Mouse (Mus musculus): Measurements from ENCODE around the gene Dnaja3. TPM values are rescaled to one million over a fixed set of nuclear protein-coding genes. Genes with fewer than 3 reads are reported as not detected.

The Dnaja3 gene
- polyA plus RNA-seq, 1 experiment from 2014 or later: 73.1 TPM

- H3K4me3 ChIP-seq (replicated peaks; ENCODE audit: low read length): no peak overlapping the region
- peak overlapping the region; percentile 18; the same call in 1 of the 2 replicates for H3K4me2 ChIP-seq (ENCODE audit: low read depth, low read length)
- H3K9ac ChIP-seq (ENCODE audit: low read length): 0 out of 2 replicates have a peak overlapping the region, but pooled peaks have one; percentile 22
- peak; percentile 12; the same call in 1 of the 2 replicates for ATAC-seq (ENCODE audit: insufficient read depth, low FRiP score)
- H3K36me3 ChIP-seq (ENCODE audit: control insufficient read depth, insufficient read depth, low read length): 0 out of 2 replicates have a peak, but pooled peaks cover 5% of the 10 kb centered on the region
- H3K27ac ChIP-seq (ENCODE audit: low read length): peak overlapping the region; percentile 97
- no peaks in the 10 kb centered on the region for H3K9me3 ChIP-seq (replicated peaks; ENCODE audit: control insufficient read depth, low read length)
- H3K4me1 ChIP-seq (ENCODE audit: control insufficient read depth, insufficient read depth, low read length): peaks cover 62% of the 10 kb centered on the region
- no peaks in the 10 kb centered on the region for H3K27me3 ChIP-seq (ENCODE audit: control insufficient read depth, insufficient read depth, low read length)
- WGBS: 56% methylated on average over 11 of the region's 11 CpGs
Observed at GRCm38 (mm10) chr16:4643670-4644419, 4.1 kb downstream of the Dnaja3 start.

GRCm38 (mm10) chr16:4645867-4646266 lies 6.1 kb downstream of the Dnaja3 start:
- WGBS: 73% methylated on average over 4 of the region's 4 CpGs
- H3K9me3 ChIP-seq (replicated peaks; ENCODE audit: control insufficient read depth, low read length): no peaks in the 10 kb centered on the region
- no peak overlapping the region for H3K27ac ChIP-seq (ENCODE audit: low read length)
- peaks cover 52% of the 10 kb centered on the region for H3K4me1 ChIP-seq (ENCODE audit: control insufficient read depth, insufficient read depth, low read length)
- H3K9ac ChIP-seq (ENCODE audit: low read length): 0 out of 2 replicates have a peak overlapping the region, but pooled peaks have one; percentile 33
- 0 out of 2 replicates have a peak, but pooled peaks cover 12% of the 10 kb centered on the region for H3K36me3 ChIP-seq (ENCODE audit: control insufficient read depth, insufficient read depth, low read length)
- no peaks in the 10 kb centered on the region for H3K27me3 ChIP-seq (ENCODE audit: control insufficient read depth, insufficient read depth, low read length)
- no peak overlapping the region for H3K4me3 ChIP-seq (replicated peaks; ENCODE audit: low read length)
- no peak for ATAC-seq (ENCODE audit: insufficient read depth, low FRiP score)
- H3K4me2 ChIP-seq (ENCODE audit: low read depth, low read length): no peak overlapping the region

GRCm38 (mm10) chr16:4646831-4647230 lies 7.0 kb downstream of the Dnaja3 start:
- no peak overlapping the region for H3K4me3 ChIP-seq (replicated peaks; ENCODE audit: low read length)
- peaks cover 46% of the 10 kb centered on the region for H3K4me1 ChIP-seq (ENCODE audit: control insufficient read depth, insufficient read depth, low read length)
- peak overlapping the region; percentile 35; the same call in 1 of the 2 replicates for H3K27ac ChIP-seq (ENCODE audit: low read length)
- 60% methylated on average over 4 of the region's 4 CpGs for WGBS
- H3K27me3 ChIP-seq (ENCODE audit: control insufficient read depth, insufficient read depth, low read length): no peaks in the 10 kb centered on the region
- 0 out of 2 replicates have a peak overlapping the region, but pooled peaks have one; percentile 42 for H3K9ac ChIP-seq (ENCODE audit: low read length)
- H3K9me3 ChIP-seq (replicated peaks; ENCODE audit: control insufficient read depth, low read length): no peaks in the 10 kb centered on the region
- no peak for ATAC-seq (ENCODE audit: insufficient read depth, low FRiP score)
- H3K4me2 ChIP-seq (ENCODE audit: low read depth, low read length): no peak overlapping the region
- H3K36me3 ChIP-seq (ENCODE audit: control insufficient read depth, insufficient read depth, low read length): 0 out of 2 replicates have a peak, but pooled peaks cover 12% of the 10 kb centered on the region

GRCm38 (mm10) chr16:4647651-4648141 lies 7.9 kb downstream of the Dnaja3 start:
- 62% methylated on average over 13 of the region's 13 CpGs for WGBS
- no peak for ATAC-seq (ENCODE audit: insufficient read depth, low FRiP score)
- Histone ChIP-seq H3K4me3 (replicated peaks; ENCODE audit: low read length) (no peak overlapping the region), H3K27me3 (ENCODE audit: control insufficient read depth, insufficient read depth, low read length) (no peaks in the 10 kb centered on the region), H3K27ac (ENCODE audit: low read length) (peak overlapping the region; percentile 35; the same call in 1 of the 2 replicates), H3K36me3 (ENCODE audit: control insufficient read depth, insufficient read depth, low read length) (0 out of 2 replicates have a peak, but pooled peaks cover 12% of the 10 kb centered on the region), H3K4me1 (ENCODE audit: control insufficient read depth, insufficient read depth, low read length) (peaks cover 38% of the 10 kb centered on the region), H3K9ac (ENCODE audit: low read length) (no peak overlapping the region), H3K4me2 (ENCODE audit: low read depth, low read length) (no peak overlapping the region), H3K9me3 (replicated peaks; ENCODE audit: control insufficient read depth, low read length) (no peaks in the 10 kb centered on the region)

GRCm38 (mm10) chr16:4648416-4649023 lies 8.7 kb downstream of the Dnaja3 start:
- Histone ChIP-seq H3K27me3 (ENCODE audit: control insufficient read depth, insufficient read depth, low read length) (no peaks in the 10 kb centered on the region), H3K9ac (ENCODE audit: low read length) (no peak overlapping the region), H3K36me3 (ENCODE audit: control insufficient read depth, insufficient read depth, low read length) (0 out of 2 replicates have a peak, but pooled peaks cover 12% of the 10 kb centered on the region), H3K27ac (ENCODE audit: low read length) (no peak overlapping the region), H3K4me3 (replicated peaks; ENCODE audit: low read length) (no peak overlapping the region), H3K9me3 (replicated peaks; ENCODE audit: control insufficient read depth, low read length) (no peaks in the 10 kb centered on the region), H3K4me2 (ENCODE audit: low read depth, low read length) (no peak overlapping the region), H3K4me1 (ENCODE audit: control insufficient read depth, insufficient read depth, low read length) (peaks cover 30% of the 10 kb centered on the region)
- WGBS: 90% methylated on average over 28 of the region's 28 CpGs
- no peak for ATAC-seq (ENCODE audit: insufficient read depth, low FRiP score)

- peaks cover 23% of the 10 kb centered on the region for H3K4me1 ChIP-seq (ENCODE audit: control insufficient read depth, insufficient read depth, low read length)
Observed at GRCm38 (mm10) chr16:4649211-4649610, 9.4 kb downstream of the Dnaja3 start.

GRCm38 (mm10) chr16:4649692-4650091 lies 9.9 kb downstream of the Dnaja3 start:
- Histone ChIP-seq H3K36me3 (ENCODE audit: control insufficient read depth, insufficient read depth, low read length) (0 out of 2 replicates have a peak, but pooled peaks cover 12% of the 10 kb centered on the region), H3K27ac (ENCODE audit: low read length) (no peak overlapping the region), H3K9me3 (replicated peaks; ENCODE audit: control insufficient read depth, low read length) (no peaks in the 10 kb centered on the region), H3K27me3 (ENCODE audit: control insufficient read depth, insufficient read depth, low read length) (no peaks in the 10 kb centered on the region), H3K4me3 (replicated peaks; ENCODE audit: low read length) (no peak overlapping the region), H3K4me1 (ENCODE audit: control insufficient read depth, insufficient read depth, low read length) (peaks cover 22% of the 10 kb centered on the region), H3K9ac (ENCODE audit: low read length) (no peak overlapping the region), H3K4me2 (ENCODE audit: low read depth, low read length) (no peak overlapping the region)
- ATAC-seq (ENCODE audit: insufficient read depth, low FRiP score): no peak; the same call in 1 of the 2 replicates
- WGBS: 84% methylated on average over 11 of the region's 11 CpGs

More at GRCm38 (mm10) chr16:4649211-4649610, 9.4 kb downstream of the Dnaja3 start:
- WGBS: 86% methylated on average over 5 of the region's 5 CpGs
- H3K36me3 ChIP-seq (ENCODE audit: control insufficient read depth, insufficient read depth, low read length): 0 out of 2 replicates have a peak, but pooled peaks cover 12% of the 10 kb centered on the region
- H3K27me3 ChIP-seq (ENCODE audit: control insufficient read depth, insufficient read depth, low read length): no peaks in the 10 kb centered on the region
- no peak overlapping the region for H3K9ac ChIP-seq (ENCODE audit: low read length)
- no peak overlapping the region for H3K4me2 ChIP-seq (ENCODE audit: low read depth, low read length)
- no peak for ATAC-seq (ENCODE audit: insufficient read depth, low FRiP score)
- H3K4me3 ChIP-seq (replicated peaks; ENCODE audit: low read length): no peak overlapping the region
- H3K27ac ChIP-seq (ENCODE audit: low read length): no peak overlapping the region
- no peaks in the 10 kb centered on the region for H3K9me3 ChIP-seq (replicated peaks; ENCODE audit: control insufficient read depth, low read length)

GRCm38 (mm10) chr16:4650161-4650560 lies 10.4 kb downstream of the Dnaja3 start:
- Histone ChIP-seq H3K27me3 (ENCODE audit: control insufficient read depth, insufficient read depth, low read length) (no peaks in the 10 kb centered on the region), H3K4me2 (ENCODE audit: low read depth, low read length) (no peak overlapping the region), H3K9me3 (replicated peaks; ENCODE audit: control insufficient read depth, low read length) (no peaks in the 10 kb centered on the region), H3K36me3 (ENCODE audit: control insufficient read depth, insufficient read depth, low read length) (0 out of 2 replicates have a peak, but pooled peaks cover 12% of the 10 kb centered on the region), H3K4me3 (replicated peaks; ENCODE audit: low read length) (no peak overlapping the region), H3K4me1 (ENCODE audit: control insufficient read depth, insufficient read depth, low read length) (peaks cover 22% of the 10 kb centered on the region), H3K27ac (ENCODE audit: low read length) (no peak overlapping the region), H3K9ac (ENCODE audit: low read length) (no peak overlapping the region)
- 85% methylated on average over 3 of the region's 3 CpGs for WGBS
- no peak for ATAC-seq (ENCODE audit: insufficient read depth, low FRiP score)

- Histone ChIP-seq H3K36me3 (ENCODE audit: control insufficient read depth, insufficient read depth, low read length) (0 out of 2 replicates have a peak, but pooled peaks cover 12% of the 10 kb centered on the region), H3K4me3 (replicated peaks; ENCODE audit: low read length) (no peak overlapping the region), H3K9ac (ENCODE audit: low read length) (no peak overlapping the region), H3K9me3 (replicated peaks; ENCODE audit: control insufficient read depth, low read length) (no peaks in the 10 kb centered on the region), H3K27me3 (ENCODE audit: control insufficient read depth, insufficient read depth, low read length) (no peaks in the 10 kb centered on the region), H3K4me1 (ENCODE audit: control insufficient read depth, insufficient read depth, low read length) (peaks cover 28% of the 10 kb centered on the region), H3K27ac (ENCODE audit: low read length) (no peak overlapping the region), H3K4me2 (ENCODE audit: low read depth, low read length) (no peak overlapping the region)
- 89% methylated on average over 1 of the region's 1 CpGs for WGBS
- ATAC-seq (ENCODE audit: insufficient read depth, low FRiP score): no peak
Observed at GRCm38 (mm10) chr16:4651081-4651480, 11.3 kb downstream of the Dnaja3 start.

All from stomach, embryonic 16.5 days (tissue).